Mouse (Mus musculus) heart, adult 2 months (tissue): ENCODE results near the gene Slc35c2.

Experiments
- CTCF ChIP-seq: fragments of 200-600 bp; IDR thresholded peaks from 2 replicates; pipeline ENCODE4 v1.8.1; 2022; ENCODE audit warnings: antibody characterized with exemption, mild to moderate bottlenecking, moderate library complexity
- EP300 ChIP-seq: fragments of 200-500 bp; IDR thresholded peaks from 2 replicates; pipeline ENCODE4 v1.6.1; 2011; ENCODE audit warnings: low read depth, low read length, control low read depth; ENCODE audit not compliant: insufficient read depth
- POLR2A ChIP-seq: fragments of 200-500 bp; IDR thresholded peaks from 2 replicates; pipeline ENCODE4 v1.6.1; 2011; ENCODE audit warnings: mild to moderate bottlenecking, low read depth, low read length, control low read depth; ENCODE audit not compliant: insufficient read depth

DNA sequence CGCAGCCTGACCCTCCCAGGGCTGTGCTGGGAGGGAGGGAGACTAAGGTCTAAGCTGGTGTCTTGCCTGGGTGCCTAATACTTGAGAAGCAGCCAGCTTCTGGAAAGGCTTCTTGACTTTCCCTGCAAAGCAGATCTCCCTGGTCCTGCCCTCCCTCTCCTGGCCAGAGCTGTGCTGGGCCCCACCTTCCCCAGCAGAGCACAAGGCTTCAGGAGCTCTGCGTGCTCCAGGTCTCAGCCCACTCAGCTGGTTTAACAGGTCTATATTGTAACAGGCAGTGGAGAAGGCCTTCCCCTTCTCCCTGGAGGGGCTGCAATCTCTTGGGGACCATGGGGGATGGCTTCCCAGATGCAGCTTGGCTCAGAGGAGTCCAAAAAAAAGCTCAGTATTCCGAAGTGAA is 13.7 kb upstream of the Slc35c2 start:
- TF ChIP-seq CTCF, result no peak
- no peak for TF ChIP-seq EP300
- no peak for TF ChIP-seq POLR2A
